Mouse (Mus musculus): ENCODE measurements around the gene Cox16. TPM values are rescaled to one million over a fixed set of nuclear protein-coding genes. Genes with fewer than 3 reads are reported as not detected.

Cox16 gene
- total and polyA plus RNA-seq, 2 experiments = 106 to 114 TPM

DNA sequence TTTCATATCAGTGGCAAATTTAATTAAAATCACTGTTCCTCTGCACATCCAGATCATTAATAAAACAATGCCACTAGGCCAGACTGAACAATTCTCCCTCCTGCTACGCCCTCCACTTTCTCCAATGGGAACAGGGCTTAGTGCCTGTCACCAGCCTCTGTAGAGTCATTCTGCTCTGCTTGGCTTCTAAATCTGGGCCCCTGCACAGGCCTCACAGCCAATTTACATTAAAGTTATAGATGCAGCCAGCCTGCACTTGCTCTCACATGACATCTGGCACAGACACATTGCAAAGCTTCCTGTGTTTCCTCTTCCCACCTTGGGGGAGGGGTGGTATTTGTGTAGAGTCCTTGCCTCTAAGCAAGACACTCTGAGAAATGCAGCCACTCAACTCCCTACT is 163.9 kb downstream of the Cox16 start:
- no peak overlapping the region for H3K27ac ChIP-seq (replicated peaks; ENCODE audit: insufficient read depth, low read depth, low read length)
- no peaks in the 10 kb centered on the region for H3K79me2 ChIP-seq (ENCODE audit: control insufficient read depth, insufficient read depth, low read length)
- TF ChIP-seq CTCF (IDR thresholded peaks at IDR 0.05; ENCODE audit: low read depth, low read length) (no peak), POLR2A (IDR thresholded peaks at IDR 0.05; ENCODE audit: extremely low read depth, insufficient read depth, low read length) (no peak)
- H3K36me3 ChIP-seq (ENCODE audit: control insufficient read depth, insufficient read depth, low read length) = no peaks in the 10 kb centered on the region
- H3K4me1 ChIP-seq (ENCODE audit: control insufficient read depth, insufficient read depth, low read length) = no peaks in the 10 kb centered on the region; the same call in 1 of the 2 replicates
- H3K9ac ChIP-seq (ENCODE audit: low read depth, low read length) = no peak overlapping the region
- H3K4me3 ChIP-seq (ENCODE audit: insufficient read depth, low read depth, low read length) = no peak overlapping the region
- H3K27me3 ChIP-seq (ENCODE audit: control insufficient read depth, insufficient read depth, low read length) = no peaks in the 10 kb centered on the region
- 92% methylated on average over 1 of the region's 1 CpGs for WGBS
- no peak for DNase-seq (ENCODE audit: extremely low read depth, low read depth, low spot score)

GRCm38 (mm10) chr12:81317811-81318210 is 167.1 kb downstream of the Cox16 start:
- no peaks in the 10 kb centered on the region; the same call in 1 of the 2 replicates for H3K4me1 ChIP-seq (ENCODE audit: control insufficient read depth, insufficient read depth, low read length)
- no peaks in the 10 kb centered on the region for H3K36me3 ChIP-seq (ENCODE audit: control insufficient read depth, insufficient read depth, low read length)
- H3K79me2 ChIP-seq (ENCODE audit: control insufficient read depth, insufficient read depth, low read length) = no peaks in the 10 kb centered on the region
- no peaks in the 10 kb centered on the region for H3K27me3 ChIP-seq (ENCODE audit: control insufficient read depth, insufficient read depth, low read length)
- H3K4me3 ChIP-seq (ENCODE audit: insufficient read depth, low read depth, low read length) = no peak overlapping the region
- 59% methylated on average over 2 of the region's 2 CpGs for WGBS
- DNase-seq (ENCODE audit: extremely low read depth, low read depth, low spot score) = no peak
- no peak overlapping the region for H3K9ac ChIP-seq (ENCODE audit: low read depth, low read length)
- H3K27ac ChIP-seq (replicated peaks; ENCODE audit: insufficient read depth, low read depth, low read length) = no peak overlapping the region
- no peak for TF ChIP-seq CTCF (IDR thresholded peaks at IDR 0.05; ENCODE audit: low read depth, low read length)
- TF ChIP-seq POLR2A (IDR thresholded peaks at IDR 0.05; ENCODE audit: extremely low read depth, insufficient read depth, low read length) = no peak

DNA sequence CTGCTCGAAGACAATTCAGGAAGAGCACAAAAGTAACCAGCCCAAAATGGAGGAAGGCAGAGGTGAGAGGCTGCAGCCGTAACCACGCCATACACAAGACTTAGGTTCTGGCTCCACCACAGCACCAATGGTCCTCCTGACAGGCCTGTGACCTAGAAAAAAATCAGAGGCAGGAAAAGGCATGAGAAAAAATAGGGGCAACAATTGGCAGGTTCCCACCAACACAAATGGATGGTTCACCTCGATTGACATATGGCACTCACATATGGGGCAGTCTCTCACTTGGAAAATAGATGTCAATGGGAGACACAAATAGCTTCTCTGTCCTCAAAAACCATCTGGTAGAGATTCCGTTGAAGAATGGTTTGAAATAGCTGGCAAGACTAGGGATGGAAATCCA is 169.0 kb downstream of the Cox16 start:
- Histone ChIP-seq H3K79me2 (ENCODE audit: control insufficient read depth, insufficient read depth, low read length) (no peaks in the 10 kb centered on the region), H3K9ac (ENCODE audit: low read depth, low read length) (no peak overlapping the region), H3K4me3 (ENCODE audit: insufficient read depth, low read depth, low read length) (no peak overlapping the region), H3K27me3 (ENCODE audit: control insufficient read depth, insufficient read depth, low read length) (no peaks in the 10 kb centered on the region), H3K27ac (replicated peaks; ENCODE audit: insufficient read depth, low read depth, low read length) (no peak overlapping the region), H3K4me1 (ENCODE audit: control insufficient read depth, insufficient read depth, low read length) (no peaks in the 10 kb centered on the region; the same call in 1 of the 2 replicates), H3K36me3 (ENCODE audit: control insufficient read depth, insufficient read depth, low read length) (no peaks in the 10 kb centered on the region)
- DNase-seq (ENCODE audit: extremely low read depth, low read depth, low spot score) = no peak
- 94% methylated on average over 5 of the region's 5 CpGs for WGBS
- TF ChIP-seq POLR2A (IDR thresholded peaks at IDR 0.05; ENCODE audit: extremely low read depth, insufficient read depth, low read length) = no peak
- TF ChIP-seq CTCF (IDR thresholded peaks at IDR 0.05; ENCODE audit: low read depth, low read length) = no peak

Other genes starting within 250 kb of the Cox16 start
- under 0.01 and 0.07 TPM in 2 replicates for gene Slc8a3, start 151.9 kb downstream of the Cox16 start, total RNA-seq (2014; rRNA removed)
- 0.01 TPM in 1 of 2 replicates, not detected in the other for gene Slc8a3, start 151.9 kb downstream of the Cox16 start, polyA plus RNA-seq (2012; rRNA removed)
- gene Gm4787, start 105.7 kb downstream of the Cox16 start, total RNA-seq (2014; rRNA removed) = 2.3 and 2.5 TPM in 2 replicates
- gene Gm4787, start 105.7 kb downstream of the Cox16 start, polyA plus RNA-seq (2012; rRNA removed) = 0.11 and 0.18 TPM in 2 replicates
- 1.9 and 2.6 TPM in 2 replicates for gene Adam4, start 63.2 kb downstream of the Cox16 start, total RNA-seq (2014; rRNA removed)
- gene Adam4, start 63.2 kb downstream of the Cox16 start, polyA plus RNA-seq (2012; rRNA removed) = 0.05 and 0.35 TPM in 2 replicates
- 5.8 and 6.2 TPM in 2 replicates for gene Gm20498, start 47.8 kb upstream of the Cox16 start, total RNA-seq (2014; rRNA removed)
- 13.9 and 18.6 TPM in 2 replicates for gene Gm20498, start 47.8 kb upstream of the Cox16 start, polyA plus RNA-seq (2012; rRNA removed)
- gene Synj2bp, start 47.8 kb upstream of the Cox16 start, total RNA-seq (2014; rRNA removed) = 40.4 and 55.0 TPM in 2 replicates
- 32.3 and 32.6 TPM in 2 replicates for gene Synj2bp, start 47.8 kb upstream of the Cox16 start, polyA plus RNA-seq (2012; rRNA removed)
- gene Adam21, start 83.3 kb upstream of the Cox16 start, total RNA-seq (2014; rRNA removed) = 0.09 and 0.13 TPM in 2 replicates
- 0.02 TPM in 1 of 2 replicates, not detected in the other for gene Adam21, start 83.3 kb upstream of the Cox16 start, polyA plus RNA-seq (2012; rRNA removed)
- 18.4 and 19.9 TPM in 2 replicates for gene Med6, start 109.9 kb upstream of the Cox16 start, total RNA-seq (2014; rRNA removed)
- gene Med6, start 109.9 kb upstream of the Cox16 start, polyA plus RNA-seq (2012; rRNA removed) = 3.5 and 6.0 TPM in 2 replicates
- gene Ttc9, start 146.1 kb upstream of the Cox16 start, total RNA-seq (2014; rRNA removed) = 0.13 TPM in 1 of 2 replicates, not detected in the other
- gene Ttc9, start 146.1 kb upstream of the Cox16 start, polyA plus RNA-seq (2012; rRNA removed) = not detected in 2 replicates